Mouse (Mus musculus) hindbrain, embryonic 12.5 days (tissue): Measurements from ENCODE around the gene Pwp1. TPM values are rescaled to one million over a fixed set of nuclear protein-coding genes. Genes with fewer than 3 reads are reported as not detected.
"Not testable (repeated sequence)": the region's sequence is repeated elsewhere in the genome, so short reads cannot be mapped to it uniquely, and the experiment has no call there.

Experiments used
- ATAC-seq: fragments of 200-750 bp; cut with Nextera tagmentation; 2 replicates; pipeline ENCODE4 v1.8.0; 2017; ENCODE audit warnings: moderate TSS enrichment; ENCODE audit not compliant: low FRiP score
- H3K27ac ChIP-seq: fragments of 300-500 bp; sonication (generic); 2 replicates; pipeline ENCODE4 v1.5.1; 2016; ENCODE audit warnings: mild to moderate bottlenecking
- H3K27me3 ChIP-seq: fragments of 300-500 bp; sonication (generic); 2 replicates; pipeline ENCODE4 v1.6.1; 2016; ENCODE audit warnings: mild to moderate bottlenecking
- H3K36me3 ChIP-seq: fragments of 300-500 bp; sonication (generic); 2 replicates; pipeline ENCODE4 v1.6.1; 2016; ENCODE audit warnings: mild to moderate bottlenecking
- H3K4me1 ChIP-seq: fragments of 300-500 bp; sonication (generic); 2 replicates; pipeline ENCODE4 v1.6.1; 2016
- H3K4me2 ChIP-seq: fragments of 300-500 bp; sonication (generic); replicated peaks from 2 replicates; pipeline ENCODE4 v1.6.1; 2016; ENCODE audit warnings: mild to moderate bottlenecking
- H3K4me3 ChIP-seq: fragments of 300-500 bp; sonication (generic); 2 replicates; pipeline ENCODE4 v1.5.1; 2016; ENCODE audit warnings: mild to moderate bottlenecking
- H3K9ac ChIP-seq: fragments of 300-500 bp; sonication (generic); 2 replicates; pipeline ENCODE4 v1.6.1; 2016; ENCODE audit warnings: mild to moderate bottlenecking, moderate library complexity
- H3K9me3 ChIP-seq: fragments of 300-500 bp; sonication (generic); replicated peaks from 2 replicates; pipeline ENCODE4 v1.6.1; 2016; ENCODE audit warnings: mild to moderate bottlenecking
- WGBS: fragments of 180-500 bp; shearing (Covaris S2); methylation state at CpG from one replicate; pipeline ENCODE4 v1.1.7; 2016; 5-methylcytosine and 5-hydroxymethylcytosine counted together
- polyA plus RNA-seq: library from polyadenylated mRNA; unstranded; fragments of >200 nt; fragmentation: Nextera tagmentation; extraction: Ambion mirVana; gene quantifications from 2 replicates; pipeline ENCODE4 v1.2.1, GENCODE M21; 2016

The Pwp1 gene
- polyA plus RNA-seq = 71.1 and 71.7 TPM in 2 replicates

- not testable (repeated sequence) for H3K36me3 ChIP-seq, H3K27me3 ChIP-seq, H3K9me3 ChIP-seq, H3K4me1 ChIP-seq
- peak within 1 kb of the TSS; percentile 67 for H3K27ac ChIP-seq
- WGBS = 3% methylated on average over 44 of the region's 49 CpGs
- ATAC-seq = peak; percentile 96
- H3K9ac ChIP-seq = peak within 1 kb of the TSS; percentile 79
- H3K4me3 ChIP-seq = peak within 1 kb of the TSS; percentile 57
- peak within 1 kb of the TSS; percentile 85 for H3K4me2 ChIP-seq
Measured at GRCm38 (mm10) chr10:85829085-85829853, at the start of gene Pwp1. TSS of gene Pwp1 (plus strand) at chr10:85829494.

DNA sequence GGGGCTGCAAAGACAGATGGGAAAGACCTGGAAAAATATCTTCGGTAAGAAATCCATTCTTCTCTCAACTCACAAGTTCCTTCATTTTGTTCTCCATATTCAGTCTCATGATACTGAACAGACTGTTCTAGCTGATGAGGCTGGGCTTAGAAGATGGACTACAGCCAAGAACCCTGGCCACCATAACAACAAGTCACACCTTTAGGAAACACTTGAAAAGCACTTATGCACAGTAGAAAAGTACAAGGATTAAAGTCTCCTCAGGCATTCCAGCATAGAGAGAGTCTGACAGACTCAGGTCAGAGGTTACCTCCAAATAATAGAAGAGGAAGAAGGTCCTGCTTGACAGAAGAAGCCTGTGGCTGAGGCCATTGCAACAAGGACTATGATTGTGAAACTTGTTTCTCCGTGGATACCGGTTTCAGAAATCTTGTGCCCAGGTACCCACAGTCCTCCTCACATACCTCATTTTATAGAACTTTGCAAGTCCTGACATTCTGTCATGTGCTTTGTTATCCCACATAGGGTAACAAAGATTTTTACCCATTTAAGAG lies 7.1 kb upstream of the Pwp1 start:
- not testable (repeated sequence) for ATAC-seq, H3K36me3 ChIP-seq, H3K4me2 ChIP-seq, H3K9ac ChIP-seq, H3K4me3 ChIP-seq, H3K9me3 ChIP-seq, H3K27me3 ChIP-seq, H3K4me1 ChIP-seq, H3K27ac ChIP-seq
- WGBS = 83% methylated on average over 1 of the region's 3 CpGs

GRCm38 (mm10) chr10:85823752-85824151 lies 5.5 kb upstream of the Pwp1 start:
- not testable (repeated sequence) for H3K9me3 ChIP-seq, H3K9ac ChIP-seq, H3K27ac ChIP-seq, H3K36me3 ChIP-seq, H3K4me3 ChIP-seq, H3K27me3 ChIP-seq, ATAC-seq, H3K4me2 ChIP-seq, H3K4me1 ChIP-seq
- WGBS = 90% methylated on average over 1 of the region's 1 CpGs

DNA sequence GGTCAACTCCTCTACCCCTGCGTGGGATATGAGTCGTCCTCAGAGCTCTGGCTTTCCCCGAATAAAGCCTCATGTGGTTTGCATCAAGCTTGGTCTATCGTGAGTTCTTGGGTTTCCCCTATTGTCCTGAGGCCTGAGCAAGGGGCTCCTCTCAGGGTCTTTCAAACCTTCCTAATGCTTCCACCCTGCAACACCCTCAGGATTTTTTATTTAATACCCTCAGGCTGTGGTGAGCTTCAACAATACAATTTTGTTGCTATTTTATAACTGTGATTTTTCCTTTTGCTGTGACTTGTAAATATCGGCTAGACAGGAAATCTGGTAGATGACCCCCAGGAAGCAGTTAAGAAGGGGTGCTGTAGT lies 591 bp upstream of the Pwp1 start:
- H3K4me1 ChIP-seq, ATAC-seq, H3K36me3 ChIP-seq, H3K9me3 ChIP-seq, H3K9ac ChIP-seq, H3K27ac ChIP-seq, H3K27me3 ChIP-seq: not testable (repeated sequence)
- H3K4me3 ChIP-seq = peak overlapping the region; percentile 57; the same call in 1 of the 2 replicates
- 56% methylated on average over 5 of the region's 5 CpGs for WGBS
- peak overlapping the region; percentile 85 for H3K4me2 ChIP-seq

- Histone ChIP-seq H3K4me3 (no peak overlapping the region), H3K27ac (no peak overlapping the region), H3K36me3 (no peaks in the 10 kb centered on the region), H3K9ac (no peak overlapping the region), H3K4me2 (no peak overlapping the region), H3K27me3 (no peaks in the 10 kb centered on the region), H3K4me1 (no peaks in the 10 kb centered on the region), H3K9me3 (no peaks in the 10 kb centered on the region)
- ATAC-seq = no peak
- WGBS = 75% methylated on average over 4 of the region's 4 CpGs
Measured at GRCm38 (mm10) chr10:85846105-85846862, 17.0 kb downstream of the Pwp1 start.

DNA sequence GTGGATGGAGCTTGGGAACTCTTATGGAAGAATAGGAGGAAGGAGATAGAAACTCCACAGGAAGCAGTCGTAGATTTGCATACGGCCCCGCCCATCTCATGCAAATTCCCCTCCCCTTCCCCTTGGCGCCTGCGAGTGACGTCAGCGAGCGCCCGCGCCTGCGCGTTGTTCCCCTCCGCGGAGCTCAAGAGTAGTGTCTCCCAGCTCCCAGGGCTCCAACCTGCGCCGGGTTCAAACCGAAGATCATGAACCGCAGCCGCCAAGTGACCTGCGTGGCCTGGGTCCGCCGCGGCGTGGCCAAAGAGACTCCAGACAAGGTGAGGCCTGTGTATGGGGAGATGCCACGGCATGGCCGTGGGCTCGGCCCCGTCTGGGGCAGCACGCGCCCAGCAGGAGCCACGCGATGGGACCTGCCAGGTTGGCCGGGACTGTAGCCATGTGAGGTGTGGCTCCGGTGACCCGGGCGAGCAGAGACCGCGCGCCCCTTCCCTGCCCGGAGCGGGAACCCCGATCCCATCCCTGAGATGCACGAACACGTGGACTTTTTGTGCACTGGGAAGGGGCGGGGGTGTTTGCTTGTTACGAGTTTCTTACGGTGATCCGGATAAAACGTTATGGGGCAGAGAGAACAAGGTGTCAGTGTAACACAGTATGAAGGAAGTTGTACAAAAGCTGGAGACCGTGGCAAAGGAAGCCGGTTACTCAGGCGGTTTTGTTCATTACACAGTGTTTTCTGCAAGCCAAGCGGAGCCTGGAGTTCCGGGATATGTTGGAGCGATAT lies 42.6 kb downstream of the Pwp1 start:
- ATAC-seq = peak; percentile 96
- WGBS = under 1% methylated on average over 55 of the region's 55 CpGs
- peak overlapping the region; percentile 84 for H3K9ac ChIP-seq
- 0 out of 2 replicates have a peak overlapping the region, but pooled peaks have one; percentile 41 for H3K27ac ChIP-seq
- peaks cover 27% of the 10 kb centered on the region for H3K36me3 ChIP-seq
- H3K4me2 ChIP-seq = peak overlapping the region; percentile 75
- no peaks in the 10 kb centered on the region for H3K27me3 ChIP-seq
- no peaks in the 10 kb centered on the region for H3K9me3 ChIP-seq
- H3K4me1 ChIP-seq = peaks cover 13% of the 10 kb centered on the region
- H3K4me3 ChIP-seq = peak overlapping the region; percentile 78

DNA sequence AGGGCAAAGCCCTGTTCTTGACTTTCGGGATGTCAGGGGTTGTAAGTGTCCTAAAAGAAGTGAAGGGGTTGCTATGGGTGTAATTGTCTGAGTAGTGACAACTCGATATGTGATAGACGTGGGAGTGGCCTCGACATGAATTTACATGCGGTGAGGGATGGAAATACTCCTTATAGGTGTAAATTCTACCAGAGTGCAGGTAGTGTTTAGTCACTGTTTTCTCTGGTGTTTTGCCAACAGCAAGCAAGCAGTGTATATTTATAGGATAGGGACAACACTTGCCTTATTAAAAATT lies 43.1 kb downstream of the Pwp1 start:
- Histone ChIP-seq H3K4me1 (peaks cover 13% of the 10 kb centered on the region), H3K27ac (no peak overlapping the region), H3K4me3 (peak overlapping the region; percentile 78), H3K36me3 (peaks cover 33% of the 10 kb centered on the region), H3K9ac (peak overlapping the region; percentile 84), H3K9me3 (no peaks in the 10 kb centered on the region), H3K4me2 (peak overlapping the region; percentile 75), H3K27me3 (no peaks in the 10 kb centered on the region)
- WGBS = 5% methylated on average over 5 of the region's 5 CpGs
- ATAC-seq = peak; percentile 9

- ATAC-seq = no peak
- peaks cover 13% of the 10 kb centered on the region for H3K4me1 ChIP-seq
- no peaks in the 10 kb centered on the region for H3K27me3 ChIP-seq
- WGBS = 93% methylated on average over 13 of the region's 13 CpGs
- H3K9ac ChIP-seq = no peak overlapping the region
- H3K9me3 ChIP-seq = no peaks in the 10 kb centered on the region
- no peak overlapping the region for H3K4me3 ChIP-seq
- H3K27ac ChIP-seq = no peak overlapping the region
- no peak overlapping the region for H3K4me2 ChIP-seq
- peaks cover 44% of the 10 kb centered on the region for H3K36me3 ChIP-seq
Measured at GRCm38 (mm10) chr10:85873861-85874544, 44.7 kb downstream of the Pwp1 start.

DNA sequence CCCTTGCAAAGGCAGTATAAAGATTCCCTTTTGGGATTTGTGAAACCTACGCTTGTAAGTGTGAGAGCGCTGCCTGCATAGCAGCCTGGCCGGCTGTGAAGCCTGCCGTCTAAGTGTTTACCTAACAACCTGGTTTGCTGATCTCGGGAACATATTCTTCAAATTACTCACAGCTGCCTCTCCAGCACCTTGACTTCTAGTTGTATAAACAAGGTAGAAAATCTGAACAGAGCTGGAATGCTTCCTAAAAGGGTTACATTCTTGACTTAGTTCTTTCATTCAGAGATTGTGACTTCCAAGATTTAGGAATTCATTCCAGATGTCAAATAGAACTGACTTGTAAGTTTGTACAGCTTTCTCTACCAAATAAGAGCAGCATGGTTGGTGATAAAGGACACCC lies 46.5 kb downstream of the Pwp1 start:
- H3K27ac ChIP-seq = no peak overlapping the region
- peaks cover 60% of the 10 kb centered on the region for H3K36me3 ChIP-seq
- WGBS = 95% methylated on average over 5 of the region's 5 CpGs
- no peaks in the 10 kb centered on the region for H3K9me3 ChIP-seq
- H3K4me2 ChIP-seq = no peak overlapping the region
- no peaks in the 10 kb centered on the region for H3K27me3 ChIP-seq
- ATAC-seq = no peak
- no peak overlapping the region for H3K9ac ChIP-seq
- no peak overlapping the region for H3K4me3 ChIP-seq
- H3K4me1 ChIP-seq = peaks cover 13% of the 10 kb centered on the region

GRCm38 (mm10) chr10:85879886-85880486 lies 50.7 kb downstream of the Pwp1 start:
- Histone ChIP-seq H3K9me3 (no peaks in the 10 kb centered on the region), H3K9ac (no peak overlapping the region), H3K36me3 (peaks cover 87% of the 10 kb centered on the region), H3K27me3 (no peaks in the 10 kb centered on the region), H3K4me2 (no peak overlapping the region), H3K4me1 (no peaks in the 10 kb centered on the region), H3K4me3 (no peak overlapping the region), H3K27ac (no peak overlapping the region)
- WGBS = 91% methylated on average over 8 of the region's 8 CpGs
- no peak for ATAC-seq

DNA sequence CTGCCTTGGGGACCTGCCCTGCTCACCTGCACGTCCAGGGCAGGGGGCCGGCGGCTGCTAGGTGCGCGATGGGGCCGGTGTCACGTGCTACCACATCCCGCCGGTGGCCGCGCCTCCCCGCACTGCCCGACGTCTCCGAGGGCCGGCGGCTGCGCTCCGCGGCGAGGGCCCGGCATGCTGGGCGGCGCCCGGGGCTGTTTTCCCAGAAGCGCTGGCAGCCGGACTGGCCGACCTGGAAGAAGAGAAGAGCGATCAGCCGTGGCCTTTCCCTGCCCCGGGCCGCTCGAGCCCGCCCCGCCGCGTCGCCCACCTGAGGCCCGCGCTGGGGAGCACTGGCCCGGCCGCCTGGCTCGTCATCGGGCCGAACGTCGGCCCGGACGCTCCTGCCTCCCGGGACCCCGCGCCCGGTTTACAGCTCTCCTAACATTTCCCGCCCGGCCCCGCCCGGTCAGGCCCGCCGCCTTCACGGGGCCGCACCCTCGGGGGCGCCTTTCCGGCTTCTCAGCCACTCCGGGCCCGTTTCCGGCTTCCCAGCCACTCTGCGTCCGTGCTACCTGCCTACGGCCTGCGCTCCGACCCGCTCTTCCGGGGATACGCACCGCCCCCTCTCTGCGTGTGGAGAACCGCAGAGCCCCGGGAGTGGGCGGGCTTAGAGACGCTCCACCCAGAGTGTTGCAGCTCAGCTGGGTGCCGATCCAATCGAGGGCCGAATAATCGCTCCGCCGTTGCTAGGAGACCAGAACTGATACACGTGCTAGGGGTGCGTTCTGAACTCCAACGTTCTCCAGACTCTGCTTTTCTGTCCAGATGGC lies 87.4 kb downstream of the Pwp1 start, which contains the start of gene Prdm4:
TSS of gene Prdm4 (minus strand) at position 645 of the 812 bp plus-strand sequence.
- Histone ChIP-seq H3K9ac (peak within 1 kb of the TSS; percentile 90), H3K4me1 (peaks cover 16% of the 10 kb centered on the region), H3K9me3 (no peaks in the 10 kb centered on the region), H3K27me3 (peaks cover 5% of the 10 kb centered on the region; the same call in 1 of the 2 replicates), H3K27ac (peak within 1 kb of the TSS; percentile 88), H3K4me3 (peak within 1 kb of the TSS; percentile 98), H3K4me2 (peak within 1 kb of the TSS; percentile 82), H3K36me3 (peaks cover 24% of the 10 kb centered on the region)
- WGBS = under 1% methylated on average over 90 of the region's 90 CpGs
- peak; percentile 99 for ATAC-seq
